Mouse (Mus musculus) neural tube, embryonic 10.5 days (tissue): Measurements from ENCODE around the gene Slc15a5.

Experiments used
- DNase-seq: peaks from one replicate; pipeline ENCODE4 v3.0.0-alpha.2; 2017; ENCODE audit warnings: low spot score; ENCODE audit errors: extremely low spot score

Gene Slc15a5

GRCm38 (mm10) chr6:137963703-137964102, 116.0 kb downstream of the Slc15a5 start:
- DNase-seq, result no peak

GRCm38 (mm10) chr6:137962836-137963235, 116.9 kb downstream of the Slc15a5 start:
- DNase-seq, result no peak

DNA sequence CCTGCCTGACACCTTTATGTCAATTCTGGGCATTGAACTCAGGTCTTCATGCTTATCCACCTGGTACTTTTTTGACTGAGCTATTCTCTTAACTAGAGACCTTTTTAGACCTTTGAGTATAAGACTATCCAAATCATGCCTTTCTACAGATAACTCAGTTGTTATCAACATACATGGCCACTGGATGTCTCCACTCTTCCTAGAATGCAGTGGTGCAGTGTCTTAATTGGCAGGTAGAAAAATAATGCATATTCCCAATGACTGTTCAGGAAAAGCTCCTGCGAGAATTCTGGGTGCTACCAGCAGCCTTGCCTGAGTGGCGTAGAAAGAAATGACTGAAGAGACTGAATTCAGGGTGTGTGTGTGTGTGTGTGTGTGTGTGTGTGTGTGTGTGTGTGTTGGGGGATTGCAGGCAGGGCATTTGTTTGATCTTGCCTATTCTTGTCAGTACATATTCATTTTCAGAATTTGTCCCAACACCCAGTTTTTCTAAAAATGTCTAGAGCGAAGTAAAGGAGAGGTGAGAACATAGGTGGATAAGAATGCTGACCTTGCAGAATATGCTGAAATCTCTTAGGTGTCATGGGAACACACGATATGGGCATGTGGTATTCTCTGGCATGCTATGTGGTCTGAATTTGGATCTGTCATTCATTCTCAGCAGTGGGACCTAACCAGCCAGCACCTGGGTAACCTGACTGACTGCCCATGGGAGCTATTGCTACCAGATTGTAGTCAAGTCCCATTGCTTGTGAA, 119.5 kb downstream of the Slc15a5 start:
- no peak for DNase-seq

- no peak for DNase-seq
These were observed 122.1 kb downstream of the Slc15a5 start for GRCm38 (mm10) chr6:137957630-137958029.

DNA sequence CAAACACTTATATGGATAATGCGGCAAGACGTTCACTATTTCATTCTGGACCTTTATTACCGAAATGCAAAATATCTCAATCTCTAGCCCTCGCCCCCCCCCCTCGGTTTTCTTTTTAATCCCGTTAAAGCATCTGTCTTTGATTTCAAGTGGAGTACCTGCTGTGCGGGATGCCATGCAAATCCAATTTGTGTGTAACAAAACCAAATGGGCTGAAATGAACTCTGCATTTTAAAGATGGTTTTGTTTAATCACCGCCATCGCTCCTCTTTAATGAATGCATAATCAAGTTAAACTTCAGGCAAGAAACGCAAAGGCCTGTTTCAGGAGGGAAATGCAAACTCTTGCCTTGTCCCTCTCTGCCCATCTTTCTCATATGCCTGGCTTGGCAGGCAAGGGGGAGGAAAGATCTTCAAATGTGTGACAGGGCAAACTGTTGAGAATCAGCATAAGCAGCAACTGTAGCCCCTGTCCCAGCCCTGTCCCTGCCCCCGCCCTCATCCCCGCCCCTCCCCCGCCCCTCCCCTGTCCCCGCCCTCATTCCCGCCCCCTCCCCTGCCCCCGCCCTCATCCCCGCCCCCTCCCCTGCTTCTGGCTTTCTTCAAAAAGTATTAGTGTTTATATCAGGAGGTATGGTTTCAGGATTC, 122.8 kb downstream of the Slc15a5 start:
- DNase-seq, result no peak

DNA sequence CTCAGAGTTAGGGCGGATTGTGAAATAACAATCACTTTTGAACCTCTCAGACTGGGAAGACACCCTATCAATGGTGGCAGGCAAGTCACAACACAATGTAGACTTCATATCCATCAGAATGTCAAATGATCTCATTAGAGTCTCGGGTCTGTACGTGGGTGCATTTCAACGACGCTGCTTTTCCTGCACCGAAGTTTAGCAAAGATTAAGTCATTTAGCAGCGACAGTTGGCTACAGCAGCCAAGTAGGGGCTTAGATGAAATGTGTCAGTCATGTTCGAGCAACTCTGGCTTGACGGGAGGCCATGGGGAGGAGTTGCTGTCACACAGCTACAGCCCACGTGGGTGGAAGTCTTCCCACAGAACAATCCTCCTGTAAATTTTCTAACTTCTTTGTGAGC, 133.2 kb downstream of the Slc15a5 start:
- DNase-seq, result no peak

DNA sequence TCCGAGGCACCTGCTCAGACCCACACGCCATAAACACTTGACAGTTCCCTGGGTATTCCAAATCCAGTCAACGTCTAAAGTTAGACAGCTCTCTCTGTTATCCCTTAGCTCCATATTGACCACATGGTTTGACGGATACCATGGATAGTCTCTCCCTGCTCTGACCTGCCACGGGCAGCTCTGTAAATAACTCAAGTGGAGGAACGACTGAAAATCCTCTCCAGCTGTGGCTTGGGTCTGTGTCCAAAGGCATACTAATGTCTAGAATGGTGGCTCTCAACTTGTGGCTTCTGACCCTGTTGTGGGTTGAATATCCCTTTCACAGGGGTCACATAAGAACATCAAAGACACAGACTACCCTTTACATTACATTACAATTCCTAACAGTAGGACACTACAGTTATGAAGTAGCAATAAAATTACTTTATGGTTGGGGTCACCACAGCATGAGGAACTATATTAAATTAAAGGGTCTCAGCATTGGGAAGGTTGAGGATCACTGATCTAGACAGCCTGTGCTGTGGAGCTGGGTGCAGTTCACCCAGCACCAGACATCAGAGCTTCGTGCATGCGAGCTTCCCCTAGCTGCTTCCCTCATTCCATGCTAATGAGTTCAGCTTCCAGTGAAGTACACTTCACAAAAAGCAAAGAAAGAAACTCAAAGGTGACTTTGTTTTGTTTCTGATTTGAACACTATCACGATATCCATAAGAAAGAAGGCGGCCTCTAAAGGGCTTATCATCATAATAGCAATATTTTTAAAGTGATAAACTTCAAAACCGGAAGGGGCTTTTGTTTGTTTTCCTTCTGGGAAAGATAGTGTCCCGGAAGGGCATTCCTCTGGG, 139.1 kb downstream of the Slc15a5 start:
- DNase-seq, result no peak

- no peak for DNase-seq
These were observed 142.2 kb downstream of the Slc15a5 start for GRCm38 (mm10) chr6:137937541-137937940.

- DNase-seq, result no peak
These were observed 143.4 kb downstream of the Slc15a5 start for GRCm38 (mm10) chr6:137936268-137936667.

DNA sequence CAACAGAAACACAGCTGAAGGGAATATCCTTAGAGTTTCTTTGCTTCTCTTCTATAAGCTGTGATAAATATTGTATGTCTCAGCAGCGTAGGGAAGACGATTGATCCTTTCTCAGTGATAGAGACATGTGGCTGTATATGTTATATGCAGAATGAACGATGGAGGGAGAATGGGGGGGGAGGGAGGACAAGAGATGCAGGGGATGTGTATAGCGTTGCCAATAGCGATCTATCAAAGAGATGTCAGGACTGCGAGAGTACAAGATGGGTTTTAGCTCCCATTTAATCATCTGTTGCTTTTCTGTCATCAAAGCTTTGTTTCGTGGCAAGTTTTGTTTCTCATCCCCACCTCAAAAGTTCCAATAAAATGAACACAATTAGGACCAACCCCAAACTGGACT, 143.9 kb downstream of the Slc15a5 start:
- DNase-seq, result no peak

DNA sequence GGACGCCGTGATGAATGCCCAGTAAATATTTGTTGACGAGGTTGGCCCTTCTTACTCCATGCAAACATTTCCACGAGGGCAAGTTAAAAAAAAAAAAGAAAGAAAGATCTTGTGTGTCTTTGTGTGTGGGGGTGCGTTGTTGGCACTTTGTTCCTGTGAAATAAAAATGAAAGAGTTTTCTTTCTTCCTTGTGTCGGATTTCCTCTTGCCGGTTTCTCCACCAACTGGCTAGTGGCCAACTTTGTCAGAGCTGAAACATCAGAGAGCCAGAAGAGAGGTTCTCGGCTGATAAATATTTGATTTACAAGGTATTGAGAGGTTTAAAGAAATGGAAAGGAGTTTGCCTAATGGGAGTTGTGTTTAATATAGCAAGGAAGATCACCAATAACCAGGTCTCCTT, 144.4 kb downstream of the Slc15a5 start:
- DNase-seq, result no peak

GRCm38 (mm10) chr6:137934545-137935298, 145.0 kb downstream of the Slc15a5 start:
- no peak for DNase-seq
